Mouse (Mus musculus) spleen, adult 12 weeks (tissue): ENCODE results near the gene Scgb1b10.
"Not testable (repeated sequence)": the region's sequence is repeated elsewhere in the genome, so short reads cannot be mapped to it uniquely, and the experiment has no call there.

Experiments used
- DNase-seq: peaks from one replicate; pipeline ENCODE4 v3.0.0; 2022; ENCODE audit warnings: low spot score

The Scgb1b10 gene

DNA sequence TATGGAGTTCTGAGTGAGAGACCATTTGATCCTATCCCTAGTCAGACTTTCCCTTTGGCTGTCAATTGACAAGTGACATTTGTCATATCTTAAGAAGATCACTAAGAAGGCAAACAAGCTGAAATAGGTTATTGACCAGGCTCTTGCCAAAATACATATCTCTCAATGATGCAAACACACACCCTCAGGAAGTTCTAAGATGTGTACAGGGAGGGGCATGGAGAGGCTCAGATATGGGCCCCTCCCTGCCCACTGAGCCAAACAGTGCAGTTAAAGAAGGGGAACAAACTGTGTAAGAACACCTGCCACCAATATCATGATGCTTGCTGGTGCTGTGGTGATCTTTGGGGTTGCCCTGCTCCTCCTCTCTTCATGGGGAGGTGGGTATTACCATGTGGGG, at the start of gene Scgb1b10:
Scgb1b10 (plus strand) TSS at position 301 of the 400 bp plus-strand sequence.
- DNase-seq: not testable (repeated sequence)
